ENCODE assay signal across 10 mouse cellular contexts in the genomic region with DNA sequence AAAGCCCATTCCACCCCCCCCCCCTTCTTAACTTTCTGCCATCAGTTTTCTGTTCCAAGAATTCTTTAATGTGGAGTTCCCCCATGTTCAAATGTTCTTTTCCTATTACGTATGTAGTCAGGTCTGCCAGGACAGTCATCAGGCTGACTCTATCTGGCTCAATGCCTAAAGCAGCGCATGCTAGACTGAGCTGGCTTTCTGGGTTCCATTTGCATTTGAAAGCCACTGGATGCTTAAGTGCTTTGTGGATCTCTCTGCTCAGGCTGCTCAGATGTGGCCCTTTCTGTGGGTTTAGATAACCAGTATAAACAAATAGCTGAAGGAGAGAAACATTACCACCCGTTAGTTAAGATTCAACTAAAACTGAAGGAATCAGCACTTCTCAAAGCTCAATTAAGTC.
DNase-seq lines count a peak whose midpoint lies in the region; ATAC-seq and TF ChIP-seq lines count a peak whose summit lies in the region.
"Had no signal": no experiment of that assay in that cellular context is flagged by ENCODE, and none has a peak within 500 bp of the region (broad histone marks: within the 10 kb centered on the region; RNA-seq: fewer than 3 reads in every experiment).

No protein-coding gene starts in this region.

- in situ Hi-C loops in Patski (cut with MboI; ENCODE audit: low pct_unique_long_range_greater_than_20kb) = no loop called here

- H3K27ac ChIP-seq in hindbrain, embryonic 11.5 days (ENCODE audit: low read depth, low read length) = no peak overlapping the region
- H3K27ac ChIP-seq in hindbrain, embryonic 10.5 days = no peak overlapping the region
- H3K27ac ChIP-seq in forebrain, embryonic 12.5 days = no peak overlapping the region
- H3K27ac ChIP-seq in midbrain, embryonic 13.5 days = no peak overlapping the region; the same call in 1 of the 2 replicates
- H3K27ac ChIP-seq in intestine, embryonic 16.5 days (ENCODE audit: low read length) = no peak overlapping the region
- no peak overlapping the region for H3K27ac ChIP-seq in kidney, embryonic 14.5 days (ENCODE audit: low read depth, low read length)
- H3K27ac ChIP-seq: lung, embryonic 15.5 days had no signal

- H3K36me3 ChIP-seq in hindbrain, embryonic 11.5 days (ENCODE audit: control insufficient read depth, insufficient read depth, low read length) = no peaks in the 10 kb centered on the region
- no peaks in the 10 kb centered on the region for H3K36me3 ChIP-seq in hindbrain, embryonic 10.5 days
- H3K36me3 ChIP-seq in forebrain, embryonic 12.5 days (replicated peaks) = no peaks in the 10 kb centered on the region
- no peaks in the 10 kb centered on the region for H3K36me3 ChIP-seq in midbrain, embryonic 13.5 days
- H3K36me3 ChIP-seq in intestine, embryonic 16.5 days (ENCODE audit: control insufficient read depth, insufficient read depth, low read length) = no peaks in the 10 kb centered on the region
- no peaks in the 10 kb centered on the region for H3K36me3 ChIP-seq in kidney, embryonic 14.5 days (ENCODE audit: control insufficient read depth, insufficient read depth, low read length)
- H3K36me3 ChIP-seq: lung, embryonic 15.5 days had no signal

- H3K9ac ChIP-seq in hindbrain, embryonic 11.5 days (ENCODE audit: low read depth, low read length) = no peak overlapping the region
- H3K9ac ChIP-seq in forebrain, embryonic 12.5 days = no peak overlapping the region
- H3K9ac ChIP-seq in midbrain, embryonic 13.5 days (replicated peaks) = no peak overlapping the region
- H3K9ac ChIP-seq in intestine, embryonic 16.5 days (ENCODE audit: low read depth, low read length) = no peak overlapping the region
- no peak overlapping the region for H3K9ac ChIP-seq in kidney, embryonic 14.5 days (ENCODE audit: low read depth, low read length)
- H3K9ac ChIP-seq: lung, embryonic 15.5 days had no signal

- H3K4me2 ChIP-seq in hindbrain, embryonic 11.5 days (replicated peaks; ENCODE audit: low read depth, low read length) = no peak overlapping the region
- no peak overlapping the region for H3K4me2 ChIP-seq in forebrain, embryonic 12.5 days
- no peak overlapping the region for H3K4me2 ChIP-seq in midbrain, embryonic 13.5 days (replicated peaks)
- H3K4me2 ChIP-seq in intestine, embryonic 16.5 days (ENCODE audit: low read depth, low read length) = no peak overlapping the region
- H3K4me2 ChIP-seq in kidney, embryonic 14.5 days (replicated peaks; ENCODE audit: low read depth, low read length) = no peak overlapping the region
- H3K4me2 ChIP-seq: lung, embryonic 15.5 days had no signal

- H3K4me1 ChIP-seq in hindbrain, embryonic 11.5 days (replicated peaks; ENCODE audit: control insufficient read depth, insufficient read depth, low read length) = no peaks in the 10 kb centered on the region
- peaks cover 3% of the 10 kb centered on the region; the same call in 1 of the 2 replicates for H3K4me1 ChIP-seq in hindbrain, embryonic 10.5 days (replicated peaks)
- H3K4me1 ChIP-seq in forebrain, embryonic 12.5 days = peaks cover 9% of the 10 kb centered on the region; the same call in 1 of the 2 replicates
- H3K4me1 ChIP-seq in midbrain, embryonic 13.5 days (replicated peaks) = peaks cover 11% of the 10 kb centered on the region
- no peaks in the 10 kb centered on the region for H3K4me1 ChIP-seq in intestine, embryonic 16.5 days (ENCODE audit: control insufficient read depth, insufficient read depth, low read length)
- H3K4me1 ChIP-seq in kidney, embryonic 14.5 days (ENCODE audit: control insufficient read depth, insufficient read depth, low read length) = 0 out of 2 replicates have a peak, but pooled peaks cover 4% of the 10 kb centered on the region
- H3K4me1 ChIP-seq: lung, embryonic 15.5 days had no signal

- no peaks in the 10 kb centered on the region for H3K27me3 ChIP-seq in hindbrain, embryonic 11.5 days (ENCODE audit: control insufficient read depth, insufficient read depth, low read length)
- no peaks in the 10 kb centered on the region for H3K27me3 ChIP-seq in hindbrain, embryonic 10.5 days (ENCODE audit: insufficient read depth, poor library complexity, severe bottlenecking)
- H3K27me3 ChIP-seq in Patski = no peaks in the 10 kb centered on the region
- peaks cover 7% of the 10 kb centered on the region; the same call in 1 of the 2 replicates for H3K27me3 ChIP-seq in forebrain, embryonic 12.5 days
- no peaks in the 10 kb centered on the region for H3K27me3 ChIP-seq in midbrain, embryonic 13.5 days
- no peaks in the 10 kb centered on the region for H3K27me3 ChIP-seq in intestine, embryonic 16.5 days (replicated peaks; ENCODE audit: control insufficient read depth, insufficient read depth, low read length)
- H3K27me3 ChIP-seq in kidney, embryonic 14.5 days (ENCODE audit: control insufficient read depth, insufficient read depth, low read length) = no peaks in the 10 kb centered on the region
- H3K27me3 ChIP-seq: lung, embryonic 15.5 days had no signal

- H3K9me3 ChIP-seq in hindbrain, embryonic 11.5 days (ENCODE audit: control insufficient read depth, low read length) = no peaks in the 10 kb centered on the region
- no peaks in the 10 kb centered on the region for H3K9me3 ChIP-seq in hindbrain, embryonic 10.5 days
- no peaks in the 10 kb centered on the region for H3K9me3 ChIP-seq in forebrain, embryonic 12.5 days
- H3K9me3 ChIP-seq in midbrain, embryonic 13.5 days = no peaks in the 10 kb centered on the region
- no peaks in the 10 kb centered on the region for H3K9me3 ChIP-seq in intestine, embryonic 16.5 days (ENCODE audit: control insufficient read depth, low read length)
- H3K9me3 ChIP-seq in kidney, embryonic 14.5 days (ENCODE audit: control insufficient read depth, low read length) = no peaks in the 10 kb centered on the region
- H3K9me3 ChIP-seq: lung, embryonic 15.5 days had no signal

- peak; percentile 16 for DNase-seq in hindbrain, embryonic 11.5 days (ENCODE audit: low spot score)
- DNase-seq in hindbrain, embryonic 10.5 days (ENCODE audit: low spot score) = no peak
- DNase-seq in Patski (ENCODE audit: low read depth, low spot score) = peak; percentile 6
- DNase-seq in frontal cortex, postnatal 14 days (ENCODE audit: low spot score in 2 of 2) = no peak
- DNase-seq: heart, adult 11 months had no signal

- peak; percentile 84 for ATAC-seq in hindbrain, embryonic 11.5 days (ENCODE audit: low FRiP score)
- no peak for ATAC-seq in Patski
- peak; percentile 94 for ATAC-seq in forebrain, embryonic 12.5 days (ENCODE audit: low FRiP score)
- ATAC-seq in midbrain, embryonic 13.5 days = peak; percentile 96
- no peak for ATAC-seq in intestine, embryonic 16.5 days
- ATAC-seq in kidney, embryonic 14.5 days (ENCODE audit: low FRiP score, low TSS enrichment) = no peak

- POLR2A ChIA-PET in Patski (lab: Charles Lee) = interaction anchor here (0.6 kb wide), 1 partner anchor 268 kb away, joined by 4 read pairs; no protein-coding TSS in a partner anchor

- H3K4me3 ChIP-seq in hindbrain, embryonic 11.5 days (ENCODE audit: low read depth, low read length) = no peak overlapping the region
- H3K4me3 ChIP-seq in hindbrain, embryonic 10.5 days = no peak overlapping the region
- H3K4me3 ChIP-seq in forebrain, embryonic 12.5 days (replicated peaks) = no peak overlapping the region
- H3K4me3 ChIP-seq in midbrain, embryonic 13.5 days (replicated peaks) = no peak overlapping the region
- H3K4me3 ChIP-seq in intestine, embryonic 16.5 days (ENCODE audit: low read length) = no peak overlapping the region
- H3K4me3 ChIP-seq in kidney, embryonic 14.5 days (ENCODE audit: low read length) = no peak overlapping the region
- H3K4me3 ChIP-seq: lung, embryonic 15.5 days had no signal

- no peak for TF ChIP-seq CTCF in Patski (IDR thresholded peaks at IDR 0.05)

- CTCF ChIA-PET in Patski (lab: Charles Lee) = no interaction called here

- WGBS in hindbrain, embryonic 11.5 days = 26% methylated on average over 3 of the region's 3 CpGs
- 15% methylated on average over 3 of the region's 3 CpGs for WGBS in hindbrain, embryonic 10.5 days
- 10% methylated on average over 3 of the region's 3 CpGs for WGBS in forebrain, embryonic 12.5 days
- WGBS in midbrain, embryonic 13.5 days = 10% methylated on average over 3 of the region's 3 CpGs
- WGBS in intestine, embryonic 16.5 days = 26% methylated on average over 3 of the region's 3 CpGs
- WGBS in kidney, embryonic 14.5 days = 41% methylated on average over 3 of the region's 3 CpGs

Comparison
In these comparisons a context has a peak if more than half of its experiments do, and no peak if none do; other contexts are left out.
1. DNase-seq: peak in hindbrain, embryonic 11.5 days (single experiment) and Patski (single experiment); none in hindbrain, embryonic 10.5 days (single experiment) and frontal cortex, postnatal 14 days (0 of 2).
2. ATAC-seq: peak in hindbrain, embryonic 11.5 days (single experiment), forebrain, embryonic 12.5 days (single experiment) and midbrain, embryonic 13.5 days (single experiment); none in Patski (single experiment), intestine, embryonic 16.5 days (single experiment) and kidney, embryonic 14.5 days (single experiment).